Mouse (Mus musculus): ENCODE data around the gene Tmem140.

Gene Tmem140

GRCm38 (mm10) chr6:34862791-34863403 lies at the start of gene Tmem140:
Gene Tmem140, plus strand, starts transcription at chr6:34863146.
- in situ Hi-C loops (cut with MboI), result no loop called here

DNA sequence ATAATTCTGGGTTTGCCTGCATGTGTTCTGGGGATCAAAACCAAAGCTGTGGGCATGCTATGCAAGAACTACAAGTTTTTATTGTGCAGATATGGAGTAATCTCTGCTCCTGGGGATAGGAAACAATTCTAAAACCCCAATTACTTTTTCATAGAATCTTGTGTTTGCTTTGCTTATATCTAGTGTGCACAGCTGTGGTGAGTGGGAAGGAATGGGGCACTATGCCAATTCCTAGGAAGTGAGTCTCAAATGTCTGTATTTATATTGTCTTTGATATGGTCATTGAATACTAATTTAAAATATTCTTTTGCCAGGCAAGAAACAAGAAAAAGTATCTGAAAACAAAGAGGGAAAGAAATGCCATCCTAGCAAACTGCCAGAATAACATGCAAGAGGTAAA lies 38.5 kb upstream of the Tmem140 start:
- in situ Hi-C loops (cut with MboI), result no loop called here

GRCm38 (mm10) chr6:34832352-34832751 lies 30.6 kb upstream of the Tmem140 start:
- in situ Hi-C loops (cut with MboI), result no loop called here

DNA sequence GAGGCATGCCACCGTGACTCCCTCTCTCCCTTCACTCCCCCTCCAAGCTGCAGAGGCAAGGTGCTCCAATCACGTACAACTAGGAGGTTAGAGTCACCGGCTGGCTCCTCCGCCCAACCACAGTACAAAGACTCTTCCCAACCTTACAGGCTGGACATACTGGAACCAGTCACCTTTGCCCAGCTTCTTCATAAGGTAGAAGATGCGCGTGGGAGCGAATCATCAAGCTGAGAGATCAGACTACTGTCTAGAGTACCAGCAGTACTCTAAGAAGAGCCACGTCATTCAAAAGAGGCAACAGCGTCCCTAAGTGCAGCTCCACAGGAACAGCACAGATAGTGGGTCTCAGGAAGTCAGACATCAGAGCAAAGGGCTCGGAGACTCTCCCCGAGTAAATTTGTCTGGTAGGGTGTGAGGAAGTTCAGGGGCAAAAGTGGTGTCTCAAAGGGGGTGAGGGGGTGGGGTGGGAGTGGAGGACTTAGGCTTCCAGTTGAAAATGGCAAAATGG lies 1.3 kb upstream of the Tmem140 start:
- in situ Hi-C loops (cut with MboI), result no loop called here

GRCm38 (mm10) chr6:34862381-34862780 lies 565 bp upstream of the Tmem140 start:
- in situ Hi-C loops (cut with MboI), result no loop called here

- in situ Hi-C loops (cut with MboI), result no loop called here
Measured at GRCm38 (mm10) chr6:34863786-34864514, 1.0 kb downstream of the Tmem140 start.

DNA sequence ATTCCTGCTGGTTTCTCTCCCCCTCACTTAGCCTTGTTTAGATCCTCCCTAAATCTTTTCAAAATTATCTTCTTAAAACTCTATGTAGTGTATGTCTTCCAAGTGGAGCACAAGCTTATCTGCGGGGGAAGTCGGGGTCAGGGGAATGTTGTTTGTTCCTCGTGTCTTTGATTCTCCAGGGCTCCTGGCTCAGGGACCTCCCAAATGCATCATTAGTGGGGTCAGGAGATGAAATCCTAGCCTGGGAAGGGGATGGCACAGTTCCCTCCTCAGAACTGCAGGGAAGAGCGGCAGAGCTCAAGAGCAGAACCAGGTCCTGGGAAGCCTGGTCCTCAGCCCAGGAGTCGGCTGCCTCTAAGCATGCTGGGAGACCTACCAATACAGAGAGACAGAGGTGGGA lies 2.3 kb downstream of the Tmem140 start:
- in situ Hi-C loops (cut with MboI), result no loop called here

DNA sequence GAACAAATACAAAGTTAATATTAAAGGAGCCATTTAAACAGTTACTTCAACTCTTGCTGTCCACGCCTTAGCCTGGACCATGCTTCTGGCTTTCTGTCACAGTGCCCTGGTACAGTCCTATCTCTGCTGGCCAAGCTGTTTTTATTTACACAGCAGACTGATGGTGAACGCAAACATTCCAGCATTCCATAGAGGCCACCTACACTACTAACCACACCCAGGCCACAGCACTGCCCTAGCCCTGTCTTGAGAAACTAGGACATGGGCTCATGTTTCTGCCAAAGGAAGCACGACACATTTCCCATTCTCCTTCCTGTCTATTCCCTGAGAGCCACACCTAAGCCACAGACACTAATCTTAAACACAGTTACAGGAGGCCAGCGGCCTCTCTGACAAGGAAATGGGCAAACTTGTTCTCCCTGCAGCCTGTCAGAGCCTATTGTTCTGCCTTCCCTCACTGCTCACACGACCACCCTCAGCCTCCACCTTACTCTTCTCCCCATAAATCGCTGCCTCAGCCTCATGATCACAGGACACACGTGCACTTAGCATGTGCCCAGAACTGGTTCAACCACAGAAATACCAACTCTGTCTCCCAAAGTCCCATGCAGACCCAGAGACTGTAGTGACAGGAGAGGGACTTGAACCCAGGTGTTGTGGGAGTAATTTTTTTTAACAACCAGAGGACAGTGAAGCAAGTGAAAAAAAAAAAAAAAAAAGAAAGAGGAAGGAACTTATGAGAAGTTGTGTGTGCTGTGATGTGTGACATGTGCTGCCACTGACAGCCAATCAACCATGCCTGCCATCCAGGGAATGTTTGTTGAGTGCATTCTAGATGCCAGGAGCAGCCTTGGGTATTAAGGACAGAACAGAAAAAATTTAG lies 3.0 kb downstream of the Tmem140 start:
- in situ Hi-C loops (cut with MboI), result no loop called here

DNA sequence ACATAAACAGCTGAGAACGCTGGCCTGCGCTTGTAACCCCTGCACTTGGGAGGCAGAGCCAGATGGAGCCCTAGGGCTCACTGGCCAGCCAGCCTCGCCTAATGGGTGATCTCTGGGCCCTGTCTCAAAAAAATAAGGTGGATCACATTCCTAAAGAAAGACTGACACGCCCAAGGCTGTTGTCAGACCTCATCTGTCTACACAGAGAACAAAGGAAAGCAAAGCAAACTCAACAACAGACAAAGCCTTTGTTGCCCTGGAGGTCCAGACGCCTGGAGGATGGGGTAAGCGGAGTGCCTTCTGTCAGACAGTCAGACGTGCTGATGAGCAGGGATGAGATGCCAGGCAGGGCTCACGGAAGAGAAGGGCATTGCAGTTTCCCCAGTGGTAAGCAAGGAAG lies 3.8 kb downstream of the Tmem140 start:
- in situ Hi-C loops (cut with MboI), result no loop called here

DNA sequence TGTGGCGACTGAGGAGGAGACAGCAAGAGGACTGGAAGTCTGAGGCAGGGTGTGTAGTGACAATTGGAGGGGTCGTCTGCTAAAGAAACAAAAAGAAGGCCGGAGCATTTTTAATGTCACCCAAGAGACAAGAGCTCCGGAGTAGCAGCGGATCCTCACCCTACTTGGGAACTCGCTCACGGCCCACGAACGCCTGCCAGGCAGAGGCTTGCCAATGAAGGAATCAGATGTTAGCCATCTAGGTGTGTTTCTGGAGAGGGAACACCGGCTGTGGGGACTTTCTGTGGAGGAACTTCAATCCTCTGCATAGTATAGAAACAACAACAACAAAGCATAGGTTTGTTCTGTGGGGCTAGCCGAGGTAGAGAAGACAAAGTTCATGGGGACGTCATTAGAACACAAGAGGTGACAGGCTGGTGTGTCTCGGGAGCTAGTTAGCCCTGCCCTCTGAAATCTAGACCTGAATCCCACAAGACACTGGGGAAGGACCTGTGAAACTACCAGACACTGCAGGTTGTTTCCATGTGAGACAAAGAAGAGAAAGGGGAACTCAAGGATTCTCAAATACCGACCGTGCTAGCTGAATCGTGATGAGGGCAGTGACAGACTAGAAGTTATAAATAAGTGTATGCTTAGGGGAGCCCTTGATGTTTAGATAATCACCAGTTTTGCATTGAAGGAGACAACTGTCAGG lies 4.5 kb downstream of the Tmem140 start:
- in situ Hi-C loops (cut with MboI), result no loop called here

DNA sequence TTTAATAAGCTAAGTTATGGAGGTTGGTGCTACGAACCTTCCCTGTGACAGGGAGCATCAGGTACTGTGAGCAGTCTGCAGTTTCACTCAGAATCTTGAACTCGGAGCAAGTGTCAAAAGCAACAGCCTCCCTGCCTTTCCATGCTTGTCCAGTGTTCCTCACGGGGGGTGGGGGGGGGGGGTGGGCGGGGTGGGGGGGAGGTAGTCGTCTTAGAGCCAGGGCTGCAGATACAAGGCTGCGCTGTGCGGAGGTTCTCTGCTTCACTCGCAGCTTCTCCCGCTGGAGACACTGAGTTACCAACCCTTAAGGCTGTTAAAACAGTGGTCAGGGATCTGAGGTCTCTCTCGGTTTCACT lies 5.0 kb downstream of the Tmem140 start:
- in situ Hi-C loops (cut with MboI), result no loop called here

DNA sequence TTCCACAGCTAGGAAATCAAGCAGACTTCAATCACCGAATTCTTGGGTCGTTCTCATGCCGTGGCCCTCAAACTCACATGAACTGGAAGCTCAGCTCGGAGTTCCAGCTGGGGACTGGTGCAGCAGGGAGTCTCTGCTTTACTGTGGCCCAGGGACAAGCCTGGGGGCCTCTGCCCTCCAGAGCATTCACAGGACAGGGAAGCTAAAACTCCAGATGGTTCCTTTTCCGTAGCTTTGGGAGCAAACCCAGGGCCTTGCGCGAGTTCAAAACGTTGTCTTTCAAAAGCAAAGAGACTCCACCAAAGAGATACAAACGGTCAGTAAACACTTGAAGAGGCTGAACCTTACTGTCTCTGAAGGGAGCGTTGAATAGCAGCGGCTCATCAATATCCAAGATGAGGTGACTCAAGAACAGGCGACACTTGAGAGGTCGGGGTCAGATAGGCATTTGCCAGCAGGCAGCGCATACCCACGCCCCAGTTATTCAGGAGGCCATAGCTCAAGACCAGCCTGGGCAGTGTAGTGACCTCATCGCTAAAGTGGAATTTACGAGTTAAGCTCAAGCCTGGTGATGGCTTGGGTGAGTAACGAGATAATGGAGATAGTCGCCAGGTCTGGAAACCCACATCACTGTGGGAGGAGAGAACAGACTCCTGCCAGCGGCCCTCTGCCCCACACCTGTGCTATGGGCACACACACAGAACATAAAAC lies 5.7 kb downstream of the Tmem140 start:
- in situ Hi-C loops (cut with MboI), result no loop called here

GRCm38 (mm10) chr6:34869225-34869915 lies 6.4 kb downstream of the Tmem140 start:
- in situ Hi-C loops (cut with MboI), result no loop called here

- in situ Hi-C loops (cut with MboI), result loop anchor here (10.0 kb wide), 1 partner anchor 95 kb away; no protein-coding TSS in a partner anchor
Measured at GRCm38 (mm10) chr6:34870136-34870535, 7.2 kb downstream of the Tmem140 start.

DNA sequence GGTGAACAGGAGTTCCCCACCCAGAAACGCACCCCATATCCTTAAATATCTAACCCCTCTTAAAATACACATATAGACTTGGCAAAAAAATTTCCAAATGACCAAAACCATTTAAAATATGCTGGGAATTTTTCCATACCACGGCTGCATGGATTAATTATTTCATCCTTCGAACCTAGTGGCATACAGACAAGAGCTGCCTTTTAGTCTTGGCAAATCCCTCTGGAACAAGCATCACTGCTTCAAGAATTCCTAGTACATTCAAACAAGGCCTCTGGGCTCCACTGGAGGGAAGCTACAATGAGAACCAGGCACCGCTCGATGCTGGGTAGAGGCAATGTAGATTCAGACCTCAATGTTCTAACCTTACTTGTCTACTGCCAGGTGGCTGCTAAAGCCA lies 7.8 kb downstream of the Tmem140 start:
- in situ Hi-C loops (cut with MboI), result loop anchor here (10.0 kb wide), 1 partner anchor 96 kb away; no protein-coding TSS in a partner anchor

GRCm38 (mm10) chr6:34871929-34872328 lies 9.0 kb downstream of the Tmem140 start:
- in situ Hi-C loops (cut with MboI), result loop anchor here (10.0 kb wide), 1 partner anchor 97 kb away; no protein-coding TSS in a partner anchor

DNA sequence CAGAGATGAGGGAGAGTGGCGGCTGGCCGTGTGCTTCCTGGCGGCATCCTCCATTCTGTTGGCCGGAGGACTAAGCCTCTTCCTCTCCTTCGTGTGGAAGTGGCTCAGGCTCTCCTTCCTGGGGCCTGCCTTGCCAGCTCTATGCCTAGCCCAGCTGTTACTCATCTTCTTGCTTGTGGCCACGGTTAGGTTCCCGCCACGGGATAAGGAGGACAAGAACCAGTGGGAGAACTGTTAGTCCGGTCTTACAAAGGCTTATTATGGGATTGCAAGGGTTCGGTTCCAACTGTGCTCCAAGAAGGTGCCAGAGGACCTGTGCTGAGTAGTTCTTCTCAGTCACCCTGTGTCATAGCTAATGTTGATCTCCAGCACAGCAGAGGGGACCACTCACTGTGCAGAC lies 9.9 kb downstream of the Tmem140 start:
- in situ Hi-C loops (cut with MboI), result loop anchor here (10.0 kb wide), 1 partner anchor 98 kb away; no protein-coding TSS in a partner anchor

GRCm38 (mm10) chr6:34874101-34874921 lies 11.4 kb downstream of the Tmem140 start:
- in situ Hi-C loops (cut with MboI), result loop anchor here (10.0 kb wide), 1 partner anchor 100 kb away; no protein-coding TSS in a partner anchor

DNA sequence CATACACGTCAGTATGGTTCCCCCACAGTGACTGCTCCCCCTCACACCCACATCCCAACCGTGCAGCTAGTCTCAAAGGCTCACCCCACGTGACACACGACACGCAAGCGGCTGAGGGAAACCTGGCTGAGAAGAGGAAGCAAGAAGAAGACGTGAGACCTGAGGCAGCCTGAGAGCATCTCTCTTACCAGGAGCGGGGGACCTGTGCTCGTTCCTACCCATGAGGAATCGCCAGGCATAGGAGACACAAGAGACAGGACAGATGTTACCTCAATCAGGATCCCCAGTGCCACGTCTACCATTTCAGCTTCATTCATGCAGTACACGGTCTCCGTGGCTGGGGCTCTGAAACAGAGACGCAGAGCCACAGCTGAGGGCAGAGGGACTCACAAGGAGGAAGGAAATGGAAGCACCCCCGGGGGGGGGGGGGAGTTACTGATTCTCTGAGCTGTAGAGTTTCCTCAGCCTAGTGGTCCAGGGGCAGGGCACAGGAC lies 12.4 kb downstream of the Tmem140 start:
- in situ Hi-C loops (cut with MboI), result loop anchor here (10.0 kb wide), 1 partner anchor 101 kb away; no protein-coding TSS in a partner anchor

Data from mature B cell (primary cell).